In genomic region chr7:97580843-97581214, GRCm38 (mm10) we compare ENCODE assay signal across 8 mouse cellular contexts. TPM values are rescaled to one million over a fixed set of nuclear protein-coding genes. Genes with fewer than 3 reads are reported as not detected.
DNase-seq lines count a peak whose midpoint lies in the region; ATAC-seq and TF ChIP-seq lines count a peak whose summit lies in the region.

No protein-coding gene starts in this region.

- peak; percentile 48 for TF ChIP-seq CTCF in forebrain, postnatal 0 days (IDR thresholded peaks at IDR 0.05; ENCODE audit: low read depth)

- H3K4me1 ChIP-seq in forebrain, postnatal 0 days (ENCODE audit: insufficient read depth): peaks cover 7% of the 10 kb centered on the region; the same call in 1 of the 2 replicates
- peaks cover 16% of the 10 kb centered on the region; the same call in 1 of the 2 replicates for H3K4me1 ChIP-seq in lung, embryonic 15.5 days

- whole genome bisulfite sequencing in forebrain, postnatal 0 days: 0% methylated on average over 11 of the region's 11 CpGs
- 0% methylated on average over 11 of the region's 11 CpGs for WGBS in lung, embryonic 15.5 days

- peak; percentile 36 for ATAC-seq in forebrain, postnatal 0 days
- ATAC-seq in lung, embryonic 15.5 days (ENCODE audit: borderline replicate concordance, extremely low read depth, low FRiP score, low TSS enrichment): peak; percentile 47; the same call in 1 of the 2 replicates

- peak overlapping the region; percentile 64 for H3K4me2 ChIP-seq in forebrain, postnatal 0 days (ENCODE audit: low read depth)
- peak overlapping the region; percentile 72 for H3K4me2 ChIP-seq in lung, embryonic 15.5 days

- H3K27me3 ChIP-seq in forebrain, postnatal 0 days (ENCODE audit: insufficient read depth, low read length): no peaks in the 10 kb centered on the region
- H3K27me3 ChIP-seq in lung, embryonic 15.5 days: no peaks in the 10 kb centered on the region

- no peaks in the 10 kb centered on the region for H3K36me3 ChIP-seq in forebrain, postnatal 0 days (ENCODE audit: insufficient read depth)
- H3K36me3 ChIP-seq in lung, embryonic 15.5 days: no peaks in the 10 kb centered on the region

- no peaks in the 10 kb centered on the region for H3K9me3 ChIP-seq in forebrain, postnatal 0 days (ENCODE audit: low read length)
- no peaks in the 10 kb centered on the region for H3K9me3 ChIP-seq in lung, embryonic 15.5 days

- peak; percentile 89 for DNase-seq in MEL-GATA-1-ER (ENCODE audit: extremely low read depth, low read depth)
- peak; percentile 80 for DNase-seq in cerebellum, adult 11-12 months
- DNase-seq in forebrain, postnatal 0 days: peak; percentile 82
- DNase-seq in heart, postnatal 4 days: peak; percentile 85
- peak; percentile 80 to 84 for DNase-seq in layer of hippocampus, adult 8-10 months (ENCODE audit: low spot score in 2 of 2)
- peak; percentile 63 for DNase-seq in ovary, postnatal 14 days (ENCODE audit: low spot score)
- DNase-seq in thymus, postnatal 14 days: peak; percentile 89

- peak overlapping the region; percentile 99 for H3K4me3 ChIP-seq in forebrain, postnatal 0 days (ENCODE audit: low read depth, low read length)
- H3K4me3 ChIP-seq in lung, embryonic 15.5 days: peak overlapping the region; percentile 83

- H3K9ac ChIP-seq in forebrain, postnatal 0 days: peak overlapping the region; percentile 99
- H3K9ac ChIP-seq in lung, embryonic 15.5 days: peak overlapping the region; percentile 96

- H3K27ac ChIP-seq in forebrain, postnatal 0 days (ENCODE audit: low read depth, low read length): peak overlapping the region; percentile 98
- H3K27ac ChIP-seq in lung, embryonic 15.5 days: peak overlapping the region; percentile 99

RNA-seq across cellular contexts. Expression of gene Rsf1, which starts 1.1 kb away (rescaled TPM):
- 19.7 and 27.8 TPM in 2 replicates for total RNA-seq in forebrain, postnatal 0 days (2014; rRNA removed)
- 13.7 and 22.1 TPM in 2 replicates for polyA plus RNA-seq in forebrain, postnatal 0 days (2015; fragmentation: Nextera tagmentation; extraction: Ambion mirVana)
- total RNA-seq in heart, postnatal 4 days (2021): 10 to 100 TPM; 18.8 to 19.6 TPM
- 10 to 100 TPM; 43.2 to 49.0 (median 45.6) TPM for total RNA-seq in layer of hippocampus, adult 8-10 months (2022)
- 20.9 and 21.9 TPM in 2 replicates for polyA plus RNA-seq in lung, embryonic 15.5 days (2015; fragmentation: Nextera tagmentation; extraction: Ambion mirVana)

RNA-seq across cellular contexts. Expression of gene Aamdc, which starts 1.5 kb away (rescaled TPM):
- total RNA-seq in forebrain, postnatal 0 days (2014; rRNA removed): 25.7 and 37.0 TPM in 2 replicates
- polyA plus RNA-seq in forebrain, postnatal 0 days (2015; fragmentation: Nextera tagmentation; extraction: Ambion mirVana): 56.6 and 59.3 TPM in 2 replicates
- 10 to 100 TPM; 31.4 to 31.8 TPM for total RNA-seq in heart, postnatal 4 days (2021)
- 10 to 100 TPM; 35.3 to 47.9 (median 44.9) TPM for total RNA-seq in layer of hippocampus, adult 8-10 months (2022)
- polyA plus RNA-seq in lung, embryonic 15.5 days (2015; fragmentation: Nextera tagmentation; extraction: Ambion mirVana): 46.4 and 50.2 TPM in 2 replicates

Comparison
In these comparisons a context has a peak if more than half of its experiments do, and no peak if none do; other contexts are left out.
1. Peak in every context shown above with its lines: DNase-seq, ATAC-seq, H3K4me3 ChIP-seq and H3K27ac ChIP-seq.